Mouse (Mus musculus): ENCODE data around the gene Eya2.

GRCm38 (mm10) chr2:165733701-165734100, 138.9 kb downstream of the Eya2 start:
- TF ChIP-seq CTCF (IDR thresholded peaks at IDR 0.05; ENCODE audit: control insufficient read depth, insufficient read depth, low read length): no peak
- no peak for TF ChIP-seq POLR2A (IDR thresholded peaks at IDR 0.05; ENCODE audit: borderline replicate concordance, control insufficient read depth, low read depth, low read length)
